Mouse (Mus musculus) heart, postnatal 10 days (tissue): Measurements from ENCODE around the gene Rfxap. TPM values are rescaled to one million over a fixed set of nuclear protein-coding genes. Genes with fewer than 3 reads are reported as not detected.
"Not testable (repeated sequence)": the region's sequence is repeated elsewhere in the genome, so short reads cannot be mapped to it uniquely, and the experiment has no call there.

Experiments used
- DNase-seq, 2 experiments: peaks; one replicate each; pipeline ENCODE4 v3.0.0; 2021
- intact Hi-C: fragments of 180-260 bp; cut with DNase I; formaldehyde crosslinking; loops from one replicate; pipeline ENCODE4 v1.15.1; 2025
- total RNA-seq, 2 experiments: library from RNA; stranded (reverse); gene quantifications; 2 replicates each; pipeline ENCODE4 v1.2.3; 2021

Gene Rfxap
- total RNA-seq, 2 experiments from 2014 or later = 27.5 to 34.8 TPM

DNA sequence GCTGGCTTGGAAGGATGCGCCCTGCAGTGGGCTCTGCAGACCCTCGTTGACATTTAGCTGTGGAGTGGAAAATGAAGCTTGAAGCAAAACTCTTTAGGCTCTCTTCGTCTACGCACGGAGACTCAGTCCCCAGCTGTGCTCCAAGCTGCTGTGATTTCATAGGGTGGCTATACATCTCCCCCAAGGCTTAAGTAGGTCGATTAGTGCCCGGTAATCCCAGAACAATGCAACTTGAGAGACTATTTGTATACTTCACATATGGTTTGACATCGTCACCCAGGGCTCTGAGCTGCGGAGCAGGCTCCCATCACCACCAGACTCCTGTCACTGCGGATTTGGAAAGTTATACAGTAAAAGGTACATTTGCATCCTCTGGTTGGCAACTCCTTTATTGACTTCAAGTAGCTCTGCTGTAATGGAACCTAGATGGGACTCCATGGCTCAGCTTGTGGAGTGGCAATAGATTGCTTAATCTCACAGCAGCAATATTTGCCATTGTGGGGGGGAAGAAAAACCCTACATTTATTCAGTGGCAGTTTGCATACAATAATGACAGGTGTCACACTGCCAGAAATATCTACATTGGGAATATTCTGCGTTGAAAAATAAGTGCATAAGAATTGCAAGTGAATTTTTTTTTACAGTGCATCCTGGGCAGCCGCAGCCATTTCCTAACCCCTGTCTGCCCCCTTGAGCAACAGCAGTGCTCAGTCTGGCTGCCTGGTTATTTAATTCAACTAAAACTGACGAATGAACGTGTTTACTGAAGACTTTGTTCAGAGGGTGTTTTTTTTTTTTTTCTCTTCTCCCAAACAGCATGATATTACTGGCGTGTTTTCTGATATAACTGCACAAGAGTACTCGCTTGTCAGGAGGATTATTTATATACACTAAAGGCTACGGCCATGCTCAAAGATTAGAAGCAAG, 38.0 kb downstream of the Rfxap start:
- DNase-seq = no peak
- intact Hi-C loops = no loop called here

- DNase-seq = no peak
- intact Hi-C loops = no loop called here
Observed at GRCm38 (mm10) chr3:54768592-54768991, 39.0 kb downstream of the Rfxap start.

GRCm38 (mm10) chr3:54766811-54767210, 40.8 kb downstream of the Rfxap start:
- intact Hi-C loops = no loop called here
- DNase-seq = no peak

DNA sequence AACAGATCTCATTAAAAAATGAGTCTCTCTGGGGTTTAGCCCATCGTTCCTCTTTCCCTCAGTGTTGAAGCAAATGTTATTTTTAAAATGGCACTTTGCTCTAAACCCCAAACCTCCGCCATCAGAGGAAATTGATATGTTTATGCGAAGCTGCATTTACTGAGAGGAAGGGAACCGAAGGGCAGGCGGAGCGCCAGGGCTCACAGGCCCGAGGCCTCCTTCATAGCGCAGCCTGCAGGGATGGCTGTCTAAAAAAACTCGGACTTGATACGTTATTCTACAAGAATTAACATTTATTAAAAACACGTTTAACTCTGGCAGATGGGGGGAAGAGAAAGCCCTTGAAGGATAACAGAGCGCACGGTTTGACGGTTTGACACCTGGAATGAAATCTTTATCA, 41.6 kb downstream of the Rfxap start:
- DNase-seq = no peak
- intact Hi-C loops = no loop called here

GRCm38 (mm10) chr3:54765521-54765920, 42.1 kb downstream of the Rfxap start:
- DNase-seq = peak in 1 of 2 experiments; percentile 16
- intact Hi-C loops = not testable (repeated sequence)

DNA sequence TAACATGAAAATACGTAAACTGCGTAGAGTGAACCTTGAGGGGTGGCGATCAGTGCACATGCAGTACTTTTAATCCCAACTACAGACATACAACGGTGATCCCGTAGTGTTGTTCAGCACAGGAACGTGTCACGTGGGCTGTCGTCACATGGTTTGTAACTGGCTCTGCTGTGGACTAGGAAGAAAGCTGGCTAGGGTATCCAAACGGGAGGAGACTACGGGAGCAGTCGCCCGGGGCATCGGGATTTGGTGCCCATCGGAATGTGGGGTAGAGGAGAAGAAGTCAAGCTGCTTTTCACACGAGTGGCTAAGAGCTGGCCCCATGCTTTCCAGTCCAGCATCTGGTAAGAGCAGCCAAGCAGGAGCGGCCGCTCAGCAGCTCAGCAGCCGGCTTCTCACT, 43.2 kb downstream of the Rfxap start:
- intact Hi-C loops = no loop called here
- DNase-seq = peak; percentile 37 to 57

- intact Hi-C loops = no loop called here
- no peak for DNase-seq
Observed at GRCm38 (mm10) chr3:54761258-54761657, 46.3 kb downstream of the Rfxap start.

- no peak for DNase-seq
- intact Hi-C loops = no loop called here
Observed at GRCm38 (mm10) chr3:54760321-54761115, 47.1 kb downstream of the Rfxap start.

- DNase-seq = no peak
- intact Hi-C loops = no loop called here
Observed at GRCm38 (mm10) chr3:54759211-54759610, 48.4 kb downstream of the Rfxap start.

DNA sequence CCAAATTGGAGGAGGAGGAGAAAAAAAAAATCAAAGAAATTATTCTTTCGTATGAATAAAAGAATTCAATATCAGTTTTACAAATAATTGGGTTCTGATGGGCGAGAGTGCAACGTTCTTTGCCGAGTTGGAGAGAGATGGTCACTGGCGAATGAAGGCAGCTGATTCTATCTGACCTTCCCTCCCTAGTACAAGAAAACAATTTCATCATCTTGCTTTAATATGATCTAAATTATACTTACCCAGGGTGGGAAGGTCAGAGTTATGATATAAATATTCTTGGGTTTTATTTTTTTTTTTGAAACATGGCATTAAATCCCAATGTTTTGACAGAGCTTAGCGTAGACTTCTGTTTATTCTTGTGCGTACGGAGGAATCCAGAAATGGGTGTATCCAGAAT, 50.1 kb downstream of the Rfxap start:
- no peak for DNase-seq
- intact Hi-C loops = no loop called here

- intact Hi-C loops = no loop called here
- DNase-seq = peak; percentile 32 to 35
Observed at GRCm38 (mm10) chr3:54756058-54756457, 51.5 kb downstream of the Rfxap start.

- DNase-seq = peak; percentile 58 to 68
- intact Hi-C loops = no loop called here
Observed at GRCm38 (mm10) chr3:54755145-54756041, 52.2 kb downstream of the Rfxap start, which contains the start of gene Smad9. Gene Smad9 (plus strand): TSS chr3:54755582.

GRCm38 (mm10) chr3:54753411-54753810, 54.2 kb downstream of the Rfxap start:
- intact Hi-C loops = no loop called here
- no peak for DNase-seq

Other genes starting within 250 kb of the Rfxap start
- gene Supt20, start 115.0 kb downstream of the Rfxap start, total RNA-seq = 10 to 100 TPM; 35.1 to 41.8 TPM
- gene Gm21958, start 93.4 kb downstream of the Rfxap start, total RNA-seq = not detected
- gene Exosc8, start 72.4 kb downstream of the Rfxap start, total RNA-seq = 10 to 100 TPM; 22.6 to 24.8 TPM
- gene Alg5, start 72.3 kb downstream of the Rfxap start, total RNA-seq = 10 to 100 TPM; 17.4 to 17.6 TPM
- gene Smad9, start 52.2 kb downstream of the Rfxap start, total RNA-seq = 1 to 10 TPM; 1.3 to 2.0 TPM
- gene Sertm1, start 108.1 kb upstream of the Rfxap start, total RNA-seq = under 1 TPM; 0.14 to 0.35 TPM
- gene Ccna1, start 247.7 kb upstream of the Rfxap start, total RNA-seq = under 1 TPM; 0.31 to 0.60 TPM